Mouse (Mus musculus) B cell, adult (primary cell): ENCODE results near the gene Nr4a3. TPM values are rescaled to one million over a fixed set of nuclear protein-coding genes. Genes with fewer than 3 reads are reported as not detected.

Experiments used
- total RNA-seq: library from RNA; stranded (reverse); gene quantifications from 4 replicates; pipeline ENCODE4 v1.2.4, GENCODE M21; 2023; ENCODE audit not compliant: inconsistent age

The Nr4a3 gene
- total RNA-seq = 21.5 to 31.5 TPM (median 21.9 TPM) in 4 replicates

GRCm38 (mm10) chr4:48044491-48045211, at the start of gene Nr4a3:
TSS of gene Nr4a3 (plus strand) at chr4:48045153.

GRCm38 (mm10) chr4:48124773-48125469, 80.0 kb downstream of the Nr4a3 start, which contains the start of gene Stx17:
TSS of gene Stx17 (plus strand) at chr4:48124915.

Other genes with a start within 250 kb of the Nr4a3 start
- 22.7 to 28.6 TPM (median 24.6 TPM) in 4 replicates for gene Stx17, start 79.8 kb downstream of the Nr4a3 start, total RNA-seq
- 63.3 to 65.1 TPM (median 64.0 TPM) in 4 replicates for gene Erp44, start 234.4 kb downstream of the Nr4a3 start, total RNA-seq
- 13.0 to 16.9 TPM (median 14.2 TPM) in 4 replicates for gene Invs, start 234.6 kb downstream of the Nr4a3 start, total RNA-seq